Mouse (Mus musculus) MEL (cell line): ENCODE data around the gene Pip5k1a. TPM values are rescaled to one million over a fixed set of nuclear protein-coding genes. Genes with fewer than 3 reads are reported as not detected.
A peak's percentile ranks its signal among the peaks of the same experiment; 100 is the strongest.

Experiments
- DNase-seq: peaks from one replicate; pipeline ENCODE4 v3.0.0; 2011; ENCODE audit warnings: low read depth, low spot score
- H3K27ac ChIP-seq: 2 replicates; pipeline ENCODE4 v1.5.1; 2012; ENCODE audit warnings: low read depth, mild to moderate bottlenecking, control low read depth, low read length, moderate library complexity; ENCODE audit not compliant: control insufficient read depth
- H3K27me3 ChIP-seq, 2 experiments: fragments of 150-350 bp in 1 of 2; sonication (generic) in 1 of 2; 2 replicates each; pipeline ENCODE4 v1.6.1; 2012; ENCODE audit warnings: low read length in 2 of 2, mild to moderate bottlenecking in 2 of 2, improper control_type of control experiment in 1 of 2, moderate library complexity in 1 of 2; ENCODE audit not compliant: insufficient read depth in 2 of 2, control insufficient read depth in 1 of 2
- H3K36me3 ChIP-seq, 2 experiments: 2 replicates each; pipeline ENCODE4 v1.6.1; 2012 to 2014; ENCODE audit warnings: low read length in 2 of 2, improper control_type of control experiment in 1 of 2, inconsistent platforms in 1 of 2, mild to moderate bottlenecking in 1 of 2; ENCODE audit not compliant: insufficient read depth in 2 of 2, control insufficient read depth in 1 of 2
- H3K4me1 ChIP-seq, 2 experiments: fragments of 150-350 bp in 1 of 2; sonication (generic) in 1 of 2; 2 replicates each; pipeline ENCODE4 v1.6.1; 2012; ENCODE audit warnings: low read length in 2 of 2, improper control_type of control experiment in 1 of 2, mild to moderate bottlenecking in 1 of 2; ENCODE audit not compliant: insufficient read depth in 2 of 2, control insufficient read depth in 1 of 2
- H3K4me3 ChIP-seq, 2 experiments: fragments of 150-350 bp in 1 of 2; sonication (generic) in 1 of 2; 2 replicates each; pipeline ENCODE4 v1.5.1; 2012; ENCODE audit warnings: low read depth in 2 of 2, low read length in 2 of 2, mild to moderate bottlenecking in 2 of 2, moderate library complexity in 2 of 2, control low read depth in 1 of 2, improper control_type of control experiment in 1 of 2; ENCODE audit not compliant: control insufficient read depth in 1 of 2, insufficient read depth in 1 of 2
- H3K79me2 ChIP-seq: 2 replicates; pipeline ENCODE4 v1.6.1; 2012; ENCODE audit warnings: mild to moderate bottlenecking, low read length, moderate library complexity; ENCODE audit not compliant: control insufficient read depth, poor library complexity, insufficient read depth
- H3K9ac ChIP-seq: 2 replicates; pipeline ENCODE4 v1.6.1; 2012; ENCODE audit warnings: low read depth, mild to moderate bottlenecking, control low read depth, low read length, moderate library complexity; ENCODE audit not compliant: control insufficient read depth, poor library complexity, severe bottlenecking
- H3K9me3 ChIP-seq: fragments of 150-350 bp; sonication (generic); replicated peaks from 2 replicates; pipeline ENCODE4 v1.6.1; 2012; ENCODE audit warnings: mild to moderate bottlenecking, low read length, improper control_type of control experiment, moderate library complexity; ENCODE audit not compliant: insufficient read depth
- BHLHE40 ChIP-seq: IDR thresholded peaks from 2 replicates; pipeline ENCODE4 v1.6.1; 2012; ENCODE audit warnings: low read depth, mild to moderate bottlenecking, inconsistent platforms, low read length, improper control_type of control experiment, borderline replicate concordance
- CHD2 ChIP-seq: IDR thresholded peaks from 2 replicates; pipeline ENCODE4 v1.6.1; 2011; ENCODE audit warnings: low read length, improper control_type of control experiment
- CTCF ChIP-seq, 3 experiments: IDR thresholded peaks in 2 of 3; conservative IDR thresholded peaks in 1 of 3; 2 replicates each; pipeline ENCODE4 v1.5.1; 2011 to 2012; ENCODE audit warnings: low read length in 3 of 3, low read depth in 2 of 3, mild to moderate bottlenecking in 2 of 3, improper control_type of control experiment in 1 of 3, inconsistent platforms in 1 of 3, mixed read lengths in 1 of 3, moderate library complexity in 1 of 3; ENCODE audit not compliant: control insufficient read depth in 1 of 3, insufficient read depth in 1 of 3, poor library complexity in 1 of 3, severe bottlenecking in 1 of 3
- ELF1 ChIP-seq: IDR thresholded peaks from 2 replicates; pipeline ENCODE4 v1.6.1; 2014; ENCODE audit warnings: low read depth, mild to moderate bottlenecking, inconsistent platforms, low read length, improper control_type of control experiment, moderate library complexity
- ETS1 ChIP-seq: IDR thresholded peaks from 2 replicates; pipeline ENCODE4 v1.6.1; 2012; ENCODE audit warnings: low read depth, mild to moderate bottlenecking, inconsistent platforms, low read length, improper control_type of control experiment, moderate library complexity
- GATA1 ChIP-seq: IDR thresholded peaks from 2 replicates; pipeline ENCODE4 v1.6.1; 2011; ENCODE audit warnings: low read depth, low read length, improper control_type of control experiment
- HCFC1 ChIP-seq: IDR thresholded peaks from 2 replicates; pipeline ENCODE4 v1.6.1; 2012; ENCODE audit warnings: low read depth, mild to moderate bottlenecking, inconsistent platforms, low read length, improper control_type of control experiment, moderate library complexity
- KAT2A ChIP-seq: conservative IDR thresholded peaks from 2 replicates; pipeline ENCODE4 v1.6.1; 2012; ENCODE audit warnings: low read depth, low read length, improper control_type of control experiment, inconsistent platforms
- MAFK ChIP-seq: IDR thresholded peaks from 2 replicates; pipeline ENCODE4 v1.6.1; 2011; ENCODE audit warnings: low read depth, mild to moderate bottlenecking, low read length, improper control_type of control experiment, borderline replicate concordance
- MEF2A ChIP-seq: IDR thresholded peaks from 2 replicates; pipeline ENCODE4 v1.6.1; 2014; ENCODE audit warnings: low read depth, mild to moderate bottlenecking, inconsistent platforms, low read length, improper control_type of control experiment; ENCODE audit not compliant: poor library complexity, insufficient replicate concordance, severe bottlenecking; ENCODE audit errors: extremely low read depth
- MYC ChIP-seq: IDR thresholded peaks from 2 replicates; pipeline ENCODE4 v1.6.1; 2011; ENCODE audit warnings: low read depth, mild to moderate bottlenecking, low read length, improper control_type of control experiment, moderate library complexity
- NELFE ChIP-seq: IDR thresholded peaks from 2 replicates; pipeline ENCODE4 v1.6.1; 2011; ENCODE audit warnings: low read depth, low read length, improper control_type of control experiment
- POLR2A ChIP-seq, 2 experiments: IDR thresholded peaks; 2 replicates each; pipeline ENCODE4 v1.6.1; 2011 to 2012; ENCODE audit warnings: low read length in 2 of 2, mild to moderate bottlenecking in 2 of 2, control low read depth in 1 of 2, improper control_type of control experiment in 1 of 2, low read depth in 1 of 2, moderate library complexity in 1 of 2; ENCODE audit not compliant: control insufficient read depth in 1 of 2, insufficient read depth in 1 of 2, poor library complexity in 1 of 2
- POLR2AphosphoS2 ChIP-seq: IDR thresholded peaks from 2 replicates; pipeline ENCODE4 v1.6.1; 2011; ENCODE audit warnings: low read length, improper control_type of control experiment
- RAD21 ChIP-seq: IDR thresholded peaks from 2 replicates; pipeline ENCODE4 v1.6.1; 2011; ENCODE audit warnings: mild to moderate bottlenecking, low read depth, low read length, improper control_type of control experiment
- RCOR1 ChIP-seq: IDR thresholded peaks from 2 replicates; pipeline ENCODE4 v1.6.1; 2012; ENCODE audit warnings: low read depth, mild to moderate bottlenecking, inconsistent platforms, low read length, improper control_type of control experiment
- SIN3A ChIP-seq: IDR thresholded peaks from 2 replicates; pipeline ENCODE4 v1.6.1; 2012; ENCODE audit warnings: low read length, improper control_type of control experiment, inconsistent platforms
- SMC3 ChIP-seq: IDR thresholded peaks from 2 replicates; pipeline ENCODE4 v1.6.1; 2011; ENCODE audit warnings: low read depth, low read length, improper control_type of control experiment
- UBTF ChIP-seq: IDR thresholded peaks from 2 replicates; pipeline ENCODE4 v1.6.1; 2012; ENCODE audit warnings: low read depth, mild to moderate bottlenecking, inconsistent platforms, low read length, improper control_type of control experiment, moderate library complexity, borderline replicate concordance; ENCODE audit not compliant: insufficient read depth
- USF1 ChIP-seq: IDR thresholded peaks from 2 replicates; pipeline ENCODE4 v1.6.1; 2014; ENCODE audit warnings: low read depth, mild to moderate bottlenecking, inconsistent platforms, low read length, improper control_type of control experiment, moderate library complexity
- USF2 ChIP-seq, 2 experiments: IDR thresholded peaks; 2 replicates each; pipeline ENCODE4 v1.6.1; 2011 to 2012; ENCODE audit warnings: improper control_type of control experiment in 2 of 2, low read length in 2 of 2, borderline replicate concordance in 1 of 2, inconsistent platforms in 1 of 2, low read depth in 1 of 2, mild to moderate bottlenecking in 1 of 2; ENCODE audit not compliant: insufficient read depth in 1 of 2
- polyA plus RNA-seq, 2 experiments: library from polyadenylated mRNA; stranded (reverse) in 1 of 2; unstranded in 1 of 2; fragments of >175 nt in 1 of 2; fragments of >200 nt in 1 of 2; gene quantifications; 2 replicates each; pipeline versions ENCODE4 v1.2.1 to v1.2.4; 2012; ENCODE audit warnings: low replicate concordance in 2 of 2, low read depth in 1 of 2; ENCODE audit not compliant: insufficient read length in 2 of 2, insufficient read depth in 1 of 2, missing spikeins in 1 of 2
- total RNA-seq: library from RNA; depleted of rRNA; stranded (reverse); fragments of 300-350 nt; gene quantifications from 2 replicates; pipeline ENCODE4 v1.2.3, GENCODE M21; 2012

The Pip5k1a gene
- total and polyA plus RNA-seq, 3 experiments = 47.7 to 322 (median 103) TPM

DNA sequence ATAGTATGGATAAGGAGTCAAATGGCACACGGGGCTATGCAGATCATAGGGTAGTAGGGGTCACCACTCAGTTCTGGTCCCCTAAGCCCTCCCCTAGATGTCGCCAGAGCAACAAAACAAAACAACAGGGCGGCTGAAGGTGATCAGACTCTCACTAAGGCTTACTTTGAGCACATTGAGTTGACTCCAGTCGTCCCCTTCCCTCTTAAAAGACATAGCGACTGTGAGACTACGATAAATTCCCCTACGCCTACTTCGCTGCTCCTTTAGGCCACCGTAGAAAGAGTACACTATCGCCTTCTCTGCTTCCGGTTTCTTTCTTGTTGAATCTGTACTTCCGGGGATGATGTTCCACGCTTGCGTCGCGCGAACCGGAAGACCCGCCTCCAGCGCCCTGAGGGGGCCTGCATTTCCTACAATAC lies 27.0 kb upstream of the Pip5k1a start, which contains the start of the genes Scnm1 and Lysmd1 (continued):
- TF ChIP-seq USF2 (IDR thresholded peaks at IDR 0.05; ENCODE audit: borderline replicate concordance in 1 of 2, insufficient read depth in 1 of 2, low read depth in 1 of 2, low read length in 2 of 2) (no peak), MYC (peak; percentile 87), RAD21 (no peak), NELFE (peak; percentile 89), POLR2A (IDR thresholded peaks at IDR 0.05; ENCODE audit: control insufficient read depth in 1 of 2, insufficient read depth in 1 of 2, low read depth in 1 of 2, low read length in 2 of 2, poor library complexity in 1 of 2) (peak in 1 of 2 experiments; percentile 92; a peak in 2 of 4 replicates), KAT2A (peak; percentile 92), MAFK (no peak), ETS1 (peak; percentile 83), MEF2A (no peak), RCOR1 (peak; percentile 48; the same call in 1 of the 2 replicates), CTCF (IDR thresholded peaks at IDR 0.05 in 2 of 3, conservative IDR thresholded peaks at IDR 0.05 in 1 of 3; ENCODE audit: control insufficient read depth in 1 of 3, insufficient read depth in 1 of 3, low read depth in 2 of 3, low read length in 3 of 3, poor library complexity in 1 of 3, severe bottlenecking in 1 of 3) (peak in 2 of 3 experiments; percentile 27 to 36; a peak in 4 of 6 replicates), SIN3A (peak; percentile 97)

- no peaks in the 10 kb centered on the region for H3K9me3 ChIP-seq
- peaks cover 12 to 24% of the 10 kb centered on the region in 2 experiments for H3K4me1 ChIP-seq
- H3K79me2 ChIP-seq = peaks cover 11% of the 10 kb centered on the region
- peak overlapping the region; percentile 68 to 69 for H3K4me3 ChIP-seq
- peaks cover 0 to 20% of the 10 kb centered on the region in 2 experiments; a peak in 3 of 4 replicates for H3K36me3 ChIP-seq
- H3K27me3 ChIP-seq = no peaks in the 10 kb centered on the region
- no peak for DNase-seq
- peak overlapping the region; percentile 76 for H3K27ac ChIP-seq
- no peak for TF ChIP-seq GATA1
- no peak for TF ChIP-seq BHLHE40
- TF ChIP-seq SMC3 = no peak
- TF ChIP-seq UBTF = no peak
- TF ChIP-seq MAFK = no peak
- TF ChIP-seq USF1 = no peak
- no peak for TF ChIP-seq SIN3A
- no peak for TF ChIP-seq HCFC1
- TF ChIP-seq POLR2A (IDR thresholded peaks at IDR 0.05; ENCODE audit: control insufficient read depth in 1 of 2, insufficient read depth in 1 of 2, low read depth in 1 of 2, low read length in 2 of 2, poor library complexity in 1 of 2) = no peak
- no peak for TF ChIP-seq POLR2AphosphoS2
- TF ChIP-seq CHD2 = no peak
- TF ChIP-seq ELF1 = no peak
- H3K9ac ChIP-seq = peak overlapping the region; percentile 73
Observed at GRCm38 (mm10) chr3:95133176-95133575, 26.4 kb upstream of the Pip5k1a start.
